Mouse (Mus musculus) mature B cell (primary cell): ENCODE data around the gene Bcat1.

ENCODE experiments used
- in situ Hi-C: fragments of 300-500 bp; cut with MboI; formaldehyde crosslinking; loops from 2 replicates; pipeline ENCODE4 v1.14.3; 2019

The Bcat1 gene

DNA sequence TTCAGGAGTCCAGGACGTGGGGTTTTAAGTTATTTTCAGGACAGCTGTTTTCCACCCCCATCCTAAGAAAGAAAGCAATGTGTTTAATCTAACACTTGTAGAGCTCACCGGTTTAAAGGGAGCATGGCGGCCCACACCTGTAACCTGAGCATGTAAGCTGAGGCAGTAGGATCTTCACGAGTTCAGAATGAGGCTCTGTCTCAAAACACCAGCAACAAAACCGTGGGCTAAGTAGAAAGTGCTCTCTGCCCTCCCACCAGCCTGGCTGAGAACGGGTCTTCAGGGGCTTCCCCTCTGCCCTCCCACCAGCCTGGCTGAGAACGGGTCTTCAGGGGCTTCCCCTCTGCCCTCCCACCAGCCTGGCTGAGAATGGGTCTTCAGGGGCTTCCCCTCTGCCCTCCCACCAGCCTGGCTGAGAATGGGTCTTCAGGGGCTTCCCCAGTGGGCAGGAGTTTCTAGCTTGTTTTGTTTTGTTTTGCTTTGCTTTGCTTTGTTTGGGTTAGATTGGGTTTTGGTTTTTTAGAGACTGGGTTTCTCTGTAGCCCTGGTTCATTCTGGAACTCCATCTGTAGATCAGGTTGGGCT is 17.1 kb upstream of the Bcat1 start:
- in situ Hi-C loops: loop anchor here (5.0 to 10.0 kb wide), 2 partner anchors 34 to 252 kb away; no protein-coding TSS in a partner anchor

DNA sequence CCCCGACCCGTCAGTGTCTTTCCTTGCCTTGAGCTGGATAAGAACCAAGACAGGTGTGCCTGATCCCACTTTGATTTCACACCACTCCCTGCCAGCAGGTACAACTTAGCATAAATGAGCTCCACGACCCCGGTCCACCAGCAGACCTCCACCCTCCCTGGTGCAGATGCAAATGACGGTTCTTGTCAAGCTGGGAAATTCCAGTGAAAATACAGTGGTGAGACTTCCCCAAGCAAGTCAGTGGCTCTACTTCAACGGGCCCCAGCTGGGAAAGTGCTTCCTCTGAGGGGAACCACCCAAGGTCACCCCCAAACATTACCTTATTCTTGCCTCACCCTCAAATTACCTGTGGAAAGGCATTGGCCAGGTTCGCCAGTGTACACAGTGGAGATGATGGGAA is 16.0 kb upstream of the Bcat1 start:
- in situ Hi-C loops: loop anchor here (5.0 to 10.0 kb wide), 2 partner anchors 35 to 253 kb away; no protein-coding TSS in a partner anchor

DNA sequence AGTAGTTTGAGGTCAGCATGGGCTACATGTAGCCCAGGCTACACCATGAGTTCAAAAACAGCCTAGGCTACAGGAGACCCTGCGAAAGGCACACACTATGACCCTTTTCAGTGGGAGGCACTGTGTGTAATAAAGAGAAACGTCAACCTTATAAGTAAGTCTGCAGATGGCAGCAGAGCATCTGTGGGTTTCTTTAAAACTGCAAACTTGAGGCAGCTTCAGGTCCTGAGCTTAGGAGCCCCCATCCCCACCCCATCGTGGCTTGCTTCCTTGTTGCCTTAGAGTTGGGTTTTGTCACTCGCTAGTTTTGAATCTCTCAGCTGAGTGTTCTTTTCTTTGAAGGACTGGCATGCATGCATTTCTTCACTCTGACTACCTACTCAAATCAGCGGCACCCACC is 14.9 kb upstream of the Bcat1 start:
- in situ Hi-C loops: loop anchor here (5.0 to 10.0 kb wide), 2 partner anchors 36 to 254 kb away; no protein-coding TSS in a partner anchor

DNA sequence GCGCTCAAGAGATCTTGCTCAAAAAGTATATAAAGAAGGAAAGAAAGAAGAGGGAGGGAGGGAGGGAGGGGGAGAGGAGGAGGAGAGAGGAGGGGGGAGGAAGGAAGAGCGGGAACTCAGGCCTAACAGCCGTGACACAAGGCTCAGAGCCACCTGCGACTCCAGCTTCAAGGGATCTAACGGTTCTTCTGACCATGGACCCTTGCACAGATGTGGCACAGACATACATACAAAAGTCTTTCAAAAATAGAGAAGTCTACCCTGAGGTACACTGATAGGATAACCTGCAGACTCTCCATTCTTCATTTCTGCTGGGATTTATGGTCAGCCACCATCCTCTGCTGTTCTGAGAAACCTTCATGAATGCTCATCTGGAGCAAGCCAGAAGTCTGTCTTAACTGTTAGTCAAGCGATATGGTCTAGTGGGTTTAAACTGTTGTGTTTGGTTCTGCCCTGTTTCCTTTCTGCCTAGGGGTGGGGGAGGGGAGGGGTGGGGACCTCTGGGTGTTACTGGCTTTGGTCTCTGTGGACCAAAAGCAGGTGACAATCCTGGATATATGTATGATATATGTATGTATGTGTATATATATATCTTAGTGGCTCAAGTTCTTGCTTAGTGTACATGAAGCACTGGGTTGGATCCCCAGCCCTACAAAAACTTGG is 14.3 kb upstream of the Bcat1 start:
- in situ Hi-C loops: loop anchor here (5.0 to 10.0 kb wide), 2 partner anchors 37 to 254 kb away; no protein-coding TSS in a partner anchor

DNA sequence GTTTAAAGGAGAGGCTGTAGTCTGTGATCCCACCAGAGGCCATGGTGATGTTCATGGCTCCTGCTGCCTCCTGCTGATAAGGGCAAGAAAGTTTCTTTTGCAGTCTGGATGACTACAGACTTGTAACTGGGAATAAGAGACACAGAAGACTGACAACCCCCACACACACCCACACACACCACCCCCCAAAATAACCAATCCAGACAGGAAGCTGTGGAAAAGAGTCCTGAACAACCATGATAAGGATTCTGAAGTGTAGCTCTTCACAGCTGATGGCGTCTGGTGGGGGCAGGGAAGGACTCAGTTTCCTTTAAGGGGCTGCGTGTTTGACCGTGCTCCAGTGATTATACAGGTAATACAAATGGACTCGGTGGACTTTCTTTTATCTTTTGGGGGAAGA is 13.4 kb upstream of the Bcat1 start:
- in situ Hi-C loops: loop anchor here (5.0 kb wide), 1 partner anchor 98 kb away; no protein-coding TSS in a partner anchor

DNA sequence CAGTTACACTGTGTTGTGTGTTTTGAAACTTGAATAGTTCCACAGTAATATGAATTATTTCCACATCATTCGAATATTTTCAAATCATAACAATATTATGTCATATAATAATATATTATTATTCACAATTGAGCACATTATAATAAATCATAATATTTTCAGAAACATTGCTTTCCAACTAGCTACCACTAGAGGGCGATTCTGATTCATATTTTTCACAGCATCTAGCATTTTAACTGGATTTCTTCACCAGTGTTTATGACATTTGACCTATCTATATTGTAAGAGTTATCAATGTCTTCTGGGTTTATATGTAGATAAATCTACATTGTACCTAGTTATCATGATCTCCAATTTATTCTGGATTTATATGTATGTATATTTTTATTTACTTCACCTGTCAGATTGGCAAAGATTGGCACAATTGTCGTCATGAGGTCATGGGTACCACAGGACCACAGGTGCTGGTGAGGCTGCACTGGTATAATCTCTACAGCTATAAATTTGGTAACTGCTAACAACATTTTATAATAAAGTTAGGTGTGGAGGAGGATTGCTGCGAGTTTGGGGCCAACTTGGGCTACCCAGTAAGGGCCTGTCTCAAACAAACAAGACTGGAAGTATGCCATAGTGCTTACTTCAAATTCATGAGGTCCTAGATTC is 12.6 kb upstream of the Bcat1 start:
- in situ Hi-C loops: loop anchor here (5.0 kb wide), 1 partner anchor 99 kb away; no protein-coding TSS in a partner anchor

DNA sequence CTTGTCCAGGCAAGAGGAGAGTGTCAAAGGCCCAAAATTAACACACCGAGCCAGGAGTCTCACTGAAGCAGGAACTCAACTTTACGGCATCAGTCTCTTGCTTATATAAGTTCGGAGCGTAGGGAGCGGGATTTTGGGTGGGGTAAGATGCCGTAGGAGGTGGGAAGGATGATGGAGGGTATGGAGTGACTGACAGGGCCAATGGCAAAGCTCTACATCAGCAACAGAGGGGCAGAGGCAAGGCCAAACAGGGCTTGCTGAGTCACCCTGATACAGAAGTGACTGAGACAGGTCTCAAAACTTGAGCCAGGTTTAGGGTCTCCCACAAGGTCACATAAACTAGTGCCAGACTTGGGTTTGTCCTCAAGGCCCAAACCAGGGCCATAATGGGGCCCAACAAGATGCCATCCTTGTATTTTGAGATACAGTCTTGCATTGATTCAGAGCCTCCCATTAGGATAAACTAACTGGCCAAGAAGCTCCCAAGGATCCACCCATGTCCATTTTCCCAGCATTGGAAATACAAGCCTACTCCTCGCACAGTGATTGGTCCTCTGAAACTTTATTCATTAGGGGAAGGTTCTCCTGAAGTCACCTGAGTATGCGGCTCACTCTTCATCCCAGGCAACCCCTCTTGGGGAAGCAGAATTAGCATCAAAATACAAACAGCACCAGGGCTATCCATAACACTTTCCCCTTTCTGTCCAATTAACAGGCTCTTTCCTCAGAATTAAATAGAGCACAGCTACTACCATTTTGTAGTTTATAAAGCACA is 8.5 kb upstream of the Bcat1 start:
- in situ Hi-C loops: loop anchor here (5.0 kb wide), 1 partner anchor 103 kb away; no protein-coding TSS in a partner anchor

DNA sequence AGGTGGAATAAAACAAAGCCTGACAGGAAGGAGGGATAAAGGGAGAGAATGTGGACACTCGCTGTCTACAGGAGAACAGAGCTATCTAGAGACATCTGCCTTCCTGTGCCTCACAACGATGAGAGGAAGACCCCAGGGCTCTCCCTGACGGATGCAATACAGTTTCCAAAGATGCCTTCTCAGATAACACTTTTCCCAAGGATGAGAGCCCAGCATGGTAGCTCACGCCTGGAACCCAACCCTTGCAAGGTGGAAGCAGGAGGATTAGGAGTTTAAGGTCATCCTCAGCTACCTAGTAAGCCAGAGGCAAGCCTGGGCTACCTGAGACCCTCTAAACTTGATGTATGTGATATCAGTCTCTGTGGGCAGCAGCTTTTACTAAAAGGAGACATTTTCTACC is 5.7 kb upstream of the Bcat1 start:
- in situ Hi-C loops: no loop called here

DNA sequence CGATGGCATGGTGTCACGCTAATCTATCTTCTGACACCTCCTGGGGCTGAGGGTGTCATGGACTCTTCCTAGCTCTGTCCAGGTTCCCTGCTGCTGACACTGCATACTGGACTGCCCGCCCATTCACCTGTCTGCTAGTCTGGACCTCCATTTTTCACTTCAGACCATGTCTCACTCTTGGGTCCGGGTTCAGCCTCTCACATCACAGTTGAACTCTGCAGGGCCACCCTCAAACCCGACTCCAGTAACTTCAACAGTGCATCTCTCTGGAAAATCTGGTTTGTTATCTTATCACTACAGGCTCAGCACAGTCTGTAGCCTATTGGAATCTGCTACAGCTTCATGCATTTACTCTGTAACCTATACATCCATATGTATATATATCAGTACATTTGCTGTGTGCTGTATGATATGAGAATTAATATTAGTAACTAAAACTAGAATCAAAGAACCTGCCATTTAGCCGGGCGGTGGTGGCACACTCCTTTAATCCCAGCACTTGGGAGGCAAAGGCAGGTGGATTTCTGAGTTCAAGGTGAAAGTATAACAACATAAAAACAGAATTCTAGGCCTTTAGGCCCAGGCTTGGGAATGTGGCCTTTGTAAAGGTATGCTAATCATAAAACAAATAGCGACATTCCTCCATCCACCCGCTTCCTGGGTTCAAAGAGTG is 3.2 kb upstream of the Bcat1 start:
- in situ Hi-C loops: no loop called here

DNA sequence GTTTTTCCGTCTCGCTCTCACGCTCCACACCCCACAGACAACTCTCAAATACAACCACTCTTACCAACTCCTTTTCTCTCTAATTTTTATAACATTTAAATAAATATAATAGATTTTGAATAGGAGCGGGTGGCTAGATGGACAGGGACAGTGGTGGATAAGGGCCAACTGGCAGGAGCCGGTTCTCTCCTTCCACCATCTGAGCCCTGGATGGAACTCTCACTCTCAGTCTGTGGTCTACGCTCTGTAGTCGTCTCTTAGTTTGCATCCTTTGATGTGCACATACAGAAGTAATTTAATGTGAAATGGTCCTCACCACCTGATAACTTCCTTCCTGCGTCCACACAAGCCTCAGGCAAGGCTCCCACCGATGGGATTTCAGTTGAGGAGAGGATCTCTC is 302 bp upstream of the Bcat1 start:
- in situ Hi-C loops: no loop called here

DNA sequence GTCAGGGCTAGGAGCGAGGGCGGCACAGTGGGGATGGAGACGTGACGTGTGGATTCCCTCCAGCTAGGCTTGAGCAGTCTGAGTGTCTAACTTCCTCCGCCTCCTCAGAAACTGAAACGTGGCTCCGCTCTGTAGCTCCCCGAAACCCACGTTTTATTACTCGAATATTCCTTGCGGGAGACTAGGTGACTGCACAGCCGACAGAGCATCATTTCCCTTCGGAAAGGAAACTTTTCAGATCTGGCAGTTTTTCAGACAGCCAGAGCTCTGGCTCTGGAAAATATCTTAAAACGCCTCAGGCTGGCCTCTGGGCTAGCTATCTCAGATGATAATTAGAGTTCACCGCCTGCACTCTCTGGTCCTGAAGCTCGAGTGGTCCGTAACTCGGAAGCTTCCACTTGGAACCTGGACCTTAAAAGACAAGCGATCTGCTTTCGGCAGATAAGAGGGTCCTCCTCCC is 866 bp downstream of the Bcat1 start:
- in situ Hi-C loops: no loop called here

DNA sequence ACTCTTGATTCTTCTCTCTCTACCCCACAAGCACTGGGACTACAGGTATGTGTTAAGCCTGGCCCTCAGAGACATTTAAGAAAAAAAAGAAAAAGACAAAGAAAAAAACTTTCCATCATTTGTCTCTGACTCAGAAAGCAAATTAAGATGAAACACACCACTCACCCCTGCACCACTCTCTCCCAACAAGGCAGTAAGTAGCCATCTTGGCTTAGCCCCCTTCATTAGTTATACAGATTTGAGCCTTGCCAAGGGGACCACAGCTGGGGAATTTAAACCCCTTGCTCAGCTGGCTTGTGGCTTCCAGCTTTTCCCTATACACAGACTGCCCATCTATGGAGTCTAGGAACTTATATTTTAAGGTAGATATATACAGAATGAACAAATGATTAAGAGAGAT is 1.5 kb downstream of the Bcat1 start:
- in situ Hi-C loops: no loop called here

DNA sequence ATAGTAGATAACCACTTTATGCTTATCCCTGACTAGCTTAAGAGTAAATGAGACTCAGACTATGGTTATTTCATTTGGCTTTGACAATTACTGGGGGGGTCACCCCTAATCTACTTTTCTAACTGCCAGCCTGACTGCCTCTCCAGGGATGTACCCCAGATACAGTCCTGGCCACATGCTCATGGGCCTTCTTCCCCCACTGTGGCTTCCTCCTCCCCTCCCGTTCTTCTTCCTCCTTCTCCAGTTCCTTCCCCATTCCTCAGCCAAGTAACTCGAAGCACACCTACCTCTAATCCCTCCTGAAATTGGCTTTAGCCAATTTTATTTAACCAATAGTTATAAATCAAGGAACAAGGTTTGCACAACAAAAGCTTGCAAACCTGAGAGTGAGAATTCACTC is 6.1 kb downstream of the Bcat1 start:
- in situ Hi-C loops: no loop called here

DNA sequence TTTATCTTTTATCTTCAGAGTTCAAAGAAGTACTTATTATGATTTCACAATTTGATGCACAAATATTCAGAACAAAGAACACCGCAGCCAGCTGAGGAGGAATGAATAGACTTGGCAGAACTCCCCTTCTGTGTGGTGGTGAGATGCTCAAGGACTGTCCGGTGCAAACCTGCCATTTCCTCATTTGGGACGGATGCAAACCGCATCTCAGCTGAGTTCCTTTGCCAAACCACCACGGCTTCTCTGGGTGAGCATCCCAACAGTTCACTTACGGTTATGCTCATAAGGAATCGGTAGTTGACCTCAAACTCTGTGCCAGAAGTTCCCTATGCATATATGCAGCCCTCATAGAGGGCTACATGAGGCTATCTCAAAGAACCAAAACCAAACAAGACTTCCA is 6.6 kb downstream of the Bcat1 start:
- in situ Hi-C loops: no loop called here

DNA sequence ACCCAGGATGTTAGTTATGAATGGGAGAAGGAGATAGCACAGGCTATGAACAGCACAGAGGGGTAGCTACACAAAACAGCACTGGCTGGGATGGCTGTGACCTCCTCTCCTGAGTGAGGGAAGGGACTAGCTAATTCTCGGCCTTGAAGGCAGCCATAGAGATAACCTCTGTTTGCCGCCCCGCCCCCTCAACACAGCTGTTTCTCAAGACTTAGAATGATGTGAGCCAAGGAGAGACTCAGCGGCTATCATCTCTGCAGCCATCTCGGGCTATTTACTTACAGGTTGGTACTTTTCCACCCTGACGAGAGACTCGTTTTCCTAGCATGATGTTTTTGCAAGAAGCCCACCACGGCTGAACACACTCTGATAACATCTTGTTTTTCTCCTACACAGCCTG is 8.3 kb downstream of the Bcat1 start:
- in situ Hi-C loops: no loop called here

DNA sequence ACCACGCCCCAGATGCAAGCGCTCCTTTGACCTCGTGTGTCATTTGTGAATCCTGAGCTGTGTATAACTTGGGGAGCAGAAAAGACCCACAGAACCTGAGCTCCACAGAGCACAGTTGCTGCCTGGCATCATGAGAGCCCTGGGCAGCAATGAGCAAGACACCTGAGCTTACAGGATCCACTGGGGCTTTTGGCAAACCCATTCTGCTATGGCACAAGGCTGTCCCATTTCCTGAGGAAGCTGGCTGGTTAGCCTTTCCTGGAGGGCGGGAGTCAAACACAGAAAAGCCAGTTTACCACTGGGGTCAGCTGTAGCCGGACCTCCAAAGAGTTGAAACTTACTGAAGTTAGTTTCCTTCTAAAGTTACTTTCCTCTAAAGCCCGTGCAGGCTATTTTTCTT is 9.6 kb downstream of the Bcat1 start:
- in situ Hi-C loops: no loop called here

DNA sequence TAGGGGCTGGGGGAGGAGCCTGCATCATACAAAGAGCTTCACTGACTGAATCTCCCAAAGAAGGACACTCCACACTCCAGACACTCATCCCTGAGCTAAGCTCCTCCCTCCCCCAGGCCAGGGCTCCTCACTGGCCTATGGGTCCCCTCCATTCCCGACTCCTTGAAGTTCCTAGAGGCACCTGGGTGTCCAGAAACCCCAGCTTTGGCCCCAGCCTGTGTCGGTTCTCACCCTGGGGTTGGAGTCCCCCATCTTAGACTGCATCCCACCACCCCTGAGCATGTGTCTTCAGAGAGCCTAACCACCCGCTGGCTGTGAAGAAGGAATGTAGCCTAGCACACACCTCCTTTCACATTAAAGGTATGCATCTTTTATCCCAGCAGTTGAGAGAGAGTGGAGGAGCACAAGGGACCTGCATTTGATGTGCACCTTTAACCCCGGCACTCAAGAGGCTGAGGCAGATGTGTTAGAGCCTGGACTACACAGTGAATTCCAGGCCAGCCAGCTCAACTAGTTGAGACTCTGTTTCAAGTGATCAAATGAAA is 10.6 kb downstream of the Bcat1 start:
- in situ Hi-C loops: no loop called here

DNA sequence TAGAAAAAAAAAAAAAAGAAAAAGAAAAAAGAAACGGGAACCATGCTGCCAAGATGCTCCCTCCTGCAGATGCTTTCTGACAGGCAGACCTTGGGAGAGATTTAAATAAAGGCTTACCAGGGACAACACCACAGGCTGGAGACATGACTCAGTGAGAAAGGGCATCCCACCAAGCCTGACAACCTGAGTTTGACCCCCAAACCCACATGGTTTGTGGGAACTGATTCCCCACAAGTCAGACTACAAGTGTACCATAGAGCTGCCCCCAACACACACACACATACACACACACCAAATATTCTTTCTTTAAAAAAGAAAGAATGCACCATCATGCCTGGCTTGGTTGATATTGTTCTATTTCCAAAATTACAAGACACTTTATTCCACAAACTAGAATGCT is 11.9 kb downstream of the Bcat1 start:
- in situ Hi-C loops: no loop called here

DNA sequence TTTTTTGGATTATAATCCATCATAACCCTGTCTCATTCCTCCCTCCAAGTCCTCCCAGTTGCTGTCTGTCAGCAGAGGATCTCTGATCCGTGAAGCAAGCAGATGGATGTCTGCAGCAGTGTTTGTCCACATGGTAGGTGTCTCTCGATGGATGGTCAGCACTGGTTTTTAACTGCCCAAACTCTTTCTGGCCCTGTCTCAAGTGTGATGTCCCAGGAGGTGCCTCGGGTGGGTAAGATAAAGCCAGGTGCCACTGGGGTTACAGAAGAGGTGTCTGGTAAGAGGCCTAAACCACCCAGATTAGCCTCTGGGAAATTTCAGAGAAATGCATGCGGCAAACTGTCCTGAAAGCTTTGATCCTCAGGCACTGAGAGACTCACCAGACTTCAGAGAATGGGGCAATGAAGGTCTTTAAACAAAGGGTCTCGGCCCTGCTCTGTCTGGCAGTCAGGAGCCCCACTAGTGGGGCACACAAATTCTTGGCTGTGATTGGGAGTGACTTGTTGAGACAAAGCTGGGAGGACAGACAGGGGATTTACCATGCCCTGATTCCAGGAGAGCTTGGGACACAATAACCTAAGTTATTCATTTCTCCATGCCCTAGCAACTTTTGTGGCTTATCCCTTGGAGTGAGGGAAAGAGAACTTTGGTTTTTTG is 12.6 kb downstream of the Bcat1 start:
- in situ Hi-C loops: no loop called here

DNA sequence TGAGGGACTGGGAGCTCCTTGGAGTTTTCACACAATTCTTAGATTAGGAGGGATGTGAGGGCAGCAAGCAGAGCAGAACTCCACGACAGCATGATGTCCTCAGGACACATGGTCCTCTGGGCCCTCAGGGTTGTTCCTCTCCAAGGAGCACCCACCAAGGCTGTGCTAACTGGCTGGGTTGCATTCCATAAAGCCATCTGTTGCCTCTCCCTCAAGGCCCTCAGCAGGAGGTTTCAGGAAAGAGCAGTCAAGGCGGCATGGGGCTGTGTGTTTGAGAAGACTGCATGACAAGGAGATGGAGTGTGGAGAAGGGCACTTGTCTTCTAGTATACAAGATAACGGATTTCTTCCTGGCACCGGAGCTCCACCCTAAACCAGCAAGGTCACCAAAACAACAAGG is 13.2 kb downstream of the Bcat1 start:
- in situ Hi-C loops: no loop called here

DNA sequence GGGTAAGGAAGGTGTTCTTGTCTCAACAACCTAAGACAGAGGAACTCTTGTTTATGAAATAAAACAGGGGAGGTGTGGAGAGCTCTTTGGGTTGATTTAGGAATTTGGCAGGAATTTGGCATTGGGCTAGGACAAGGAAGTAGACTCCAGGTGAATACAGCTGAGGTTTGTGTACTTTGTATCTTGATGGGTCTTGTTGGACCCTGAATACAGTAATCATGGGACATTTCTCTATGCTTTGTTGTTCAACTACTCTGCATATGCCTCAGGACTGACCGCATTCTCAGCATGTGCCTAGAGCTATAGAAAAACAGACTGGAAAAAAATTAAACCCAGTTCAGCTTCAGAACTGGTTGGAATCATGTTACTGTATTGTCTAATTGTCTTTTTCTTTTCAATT is 14.6 kb downstream of the Bcat1 start:
- in situ Hi-C loops: no loop called here
